Mouse (Mus musculus) lung, postnatal 0 days (tissue): Measurements from ENCODE around the gene Larp1. TPM values are rescaled to one million over a fixed set of nuclear protein-coding genes. Genes with fewer than 3 reads are reported as not detected.

ENCODE experiments used
- ATAC-seq: fragments of 200-750 bp; cut with Nextera tagmentation; 2 replicates; pipeline ENCODE4 v1.8.0; 2017; ENCODE audit warnings: moderate library complexity
- DNase-seq: peaks from one replicate; pipeline ENCODE4 v3.0.0-alpha.2; 2016; ENCODE audit warnings: low spot score
- H3K27ac ChIP-seq: fragments of 300-500 bp; sonication (generic); 2 replicates; pipeline ENCODE4 v1.5.1; 2014; ENCODE audit warnings: antibody characterized with exemption, mild to moderate bottlenecking, low read length, mixed read lengths
- H3K27me3 ChIP-seq: fragments of 300-500 bp; sonication (generic); replicated peaks from 2 replicates; pipeline ENCODE4 v1.6.1; 2014; ENCODE audit warnings: low read length, mixed read lengths; ENCODE audit not compliant: insufficient read depth
- H3K36me3 ChIP-seq: fragments of 300-500 bp; sonication (generic); 2 replicates; pipeline ENCODE4 v1.6.1; 2014; ENCODE audit warnings: low read length, mixed read lengths; ENCODE audit not compliant: insufficient read depth
- H3K4me1 ChIP-seq: fragments of 300-500 bp; sonication (generic); 2 replicates; pipeline ENCODE4 v1.6.1; 2014; ENCODE audit warnings: antibody characterized with exemption, low read depth, low read length, mixed read lengths; ENCODE audit not compliant: insufficient read depth
- H3K4me2 ChIP-seq: fragments of 300-500 bp; sonication (generic); replicated peaks from 2 replicates; pipeline ENCODE4 v1.6.1; 2014; ENCODE audit warnings: low read depth, mild to moderate bottlenecking, low read length, moderate library complexity, mixed read lengths
- H3K4me3 ChIP-seq: fragments of 300-500 bp; sonication (generic); 2 replicates; pipeline ENCODE4 v1.5.1; 2014; ENCODE audit warnings: low read depth, low read length
- H3K9ac ChIP-seq: fragments of 300-500 bp; sonication (generic); replicated peaks from 2 replicates; pipeline ENCODE4 v1.6.1; 2014; ENCODE audit warnings: low read depth, mild to moderate bottlenecking
- H3K9me3 ChIP-seq: fragments of 300-500 bp; sonication (generic); 2 replicates; pipeline ENCODE4 v1.6.1; 2016; ENCODE audit warnings: low read length, mixed read lengths
- CTCF ChIP-seq: IDR thresholded peaks from 2 replicates; pipeline ENCODE4 v1.5.1; 2016; ENCODE audit warnings: antibody characterized with exemption, mild to moderate bottlenecking
- EP300 ChIP-seq: IDR thresholded peaks from 2 replicates; pipeline ENCODE4 v1.6.1; 2016; ENCODE audit warnings: antibody characterized with exemption, mild to moderate bottlenecking, control low read depth
- WGBS: fragments of 180-500 bp; shearing (Covaris S2); extraction: QIAGEN DNeasy Blood & Tissue Kit; methylation state at CpG from one replicate; pipeline ENCODE4 v1.1.7; 2014; 5-methylcytosine and 5-hydroxymethylcytosine counted together
- polyA plus RNA-seq: library from polyadenylated mRNA; unstranded; fragments of >200 nt; fragmentation: Nextera tagmentation; extraction: Ambion mirVana; gene quantifications from 2 replicates; pipeline ENCODE4 v1.2.1, GENCODE M21; 2015

Gene Larp1
- polyA plus RNA-seq, 1 experiment from 2014 or later = 10.3 TPM

DNA sequence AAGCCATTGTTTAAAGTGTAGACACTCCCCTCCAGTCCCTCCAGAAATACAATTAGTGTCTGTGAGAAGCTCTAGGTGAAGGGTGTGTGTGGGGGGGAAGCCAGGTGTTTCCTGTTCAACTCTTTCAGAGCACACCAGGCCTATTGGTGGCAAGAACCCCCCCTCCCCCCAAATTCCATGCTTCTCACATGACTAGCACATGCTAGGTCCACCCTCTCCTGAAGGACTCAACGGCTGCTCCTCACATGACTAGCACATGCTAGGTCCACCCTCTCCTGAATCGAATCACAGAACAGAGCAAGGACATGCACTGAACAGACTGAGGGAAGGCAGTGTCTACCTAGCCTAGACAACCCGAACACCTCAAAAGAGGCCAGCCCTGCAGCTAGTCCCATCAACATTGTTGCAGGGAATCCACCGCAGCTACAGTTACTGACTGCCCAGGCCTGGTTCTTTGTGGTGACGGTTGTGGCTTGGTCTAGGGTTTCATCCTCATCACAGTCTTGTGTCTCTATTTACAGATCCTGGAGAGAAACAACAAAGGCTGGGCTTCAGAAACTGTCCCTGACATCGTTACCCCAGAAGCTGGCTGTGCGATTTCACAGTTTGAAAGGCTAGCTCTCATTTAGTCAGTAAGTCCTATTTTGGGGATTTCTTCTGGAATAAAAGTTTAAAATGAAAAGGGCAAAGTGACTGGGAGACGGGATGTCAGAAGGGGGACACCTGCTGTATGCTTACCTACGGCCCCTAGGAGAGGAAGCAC is 93.9 kb downstream of the Larp1 start:
- Histone ChIP-seq H3K27me3 (no peaks in the 10 kb centered on the region), H3K9ac (no peak overlapping the region), H3K4me2 (no peak overlapping the region), H3K36me3 (no peaks in the 10 kb centered on the region), H3K4me3 (no peak overlapping the region), H3K27ac (no peak overlapping the region), H3K4me1 (peaks cover 3% of the 10 kb centered on the region; the same call in 1 of the 2 replicates), H3K9me3 (no peaks in the 10 kb centered on the region)
- no peak for TF ChIP-seq EP300
- TF ChIP-seq CTCF = no peak
- WGBS = 84% methylated on average over 9 of the region's 9 CpGs
- DNase-seq = no peak
- ATAC-seq = no peak

DNA sequence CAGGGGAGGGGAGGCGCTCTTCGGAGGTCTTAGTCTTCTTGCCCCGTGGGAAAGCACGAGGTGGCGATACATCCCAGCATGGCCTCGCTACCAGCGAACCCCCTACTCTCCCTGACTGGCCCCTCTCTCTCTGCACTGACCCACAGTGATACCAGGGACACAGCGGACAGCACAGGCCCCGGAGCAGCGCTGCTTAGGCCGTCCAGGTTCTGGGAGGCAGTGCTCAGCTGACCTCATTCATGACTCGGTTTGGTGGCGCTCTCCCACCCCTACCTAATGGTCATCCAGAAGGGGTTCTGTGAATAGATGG is 94.4 kb downstream of the Larp1 start:
- H3K4me1 ChIP-seq = peaks cover 3% of the 10 kb centered on the region; the same call in 1 of the 2 replicates
- 0 out of 2 replicates have a peak overlapping the region, but pooled peaks have one; percentile 85 for H3K4me3 ChIP-seq
- 68% methylated on average over 13 of the region's 13 CpGs for WGBS
- no peaks in the 10 kb centered on the region for H3K27me3 ChIP-seq
- no peak overlapping the region for H3K9ac ChIP-seq
- peak overlapping the region; percentile 95; the same call in 1 of the 2 replicates for H3K27ac ChIP-seq
- ATAC-seq (peak; percentile 4), DNase-seq (no peak)
- TF ChIP-seq EP300 (no peak), CTCF (0 out of 2 replicates have a peak, but pooled peaks have one; percentile 9)
- H3K36me3 ChIP-seq = no peaks in the 10 kb centered on the region
- H3K4me2 ChIP-seq = peak overlapping the region; percentile 33
- H3K9me3 ChIP-seq = no peaks in the 10 kb centered on the region

- Histone ChIP-seq H3K27ac (peak within 1 kb of the TSS; percentile 95), H3K4me3 (peak within 1 kb of the TSS; percentile 85), H3K27me3 (no peaks in the 10 kb centered on the region), H3K9ac (peak within 1 kb of the TSS; percentile 89), H3K4me2 (peak within 1 kb of the TSS; percentile 69), H3K9me3 (no peaks in the 10 kb centered on the region), H3K36me3 (no peaks in the 10 kb centered on the region), H3K4me1 (peaks cover 3% of the 10 kb centered on the region; the same call in 1 of the 2 replicates)
- TF ChIP-seq CTCF (no peak), EP300 (no peak)
- ATAC-seq (peak; percentile 99), DNase-seq (peak; percentile 99)
- WGBS = under 1% methylated on average over 55 of the region's 55 CpGs
Measured at GRCm38 (mm10) chr11:58103697-58104306, 94.9 kb downstream of the Larp1 start, which contains the start of gene Cnot8. Gene Cnot8, plus strand, starts transcription at chr11:58104153.

- peak overlapping the region; percentile 95 for H3K27ac ChIP-seq
- peak overlapping the region; percentile 89 for H3K9ac ChIP-seq
- no peak for TF ChIP-seq EP300
- no peak for TF ChIP-seq CTCF
- peaks cover 3% of the 10 kb centered on the region; the same call in 1 of the 2 replicates for H3K4me1 ChIP-seq
- ATAC-seq = peak; percentile 30
- no peaks in the 10 kb centered on the region for H3K9me3 ChIP-seq
- H3K27me3 ChIP-seq = no peaks in the 10 kb centered on the region
- no peaks in the 10 kb centered on the region for H3K36me3 ChIP-seq
- peak overlapping the region; percentile 69 for H3K4me2 ChIP-seq
- peak; percentile 66 for DNase-seq
- WGBS = 1% methylated on average over 19 of the region's 24 CpGs
- peak overlapping the region; percentile 85 for H3K4me3 ChIP-seq
Measured at GRCm38 (mm10) chr11:58104351-58104791, 95.5 kb downstream of the Larp1 start.

DNA sequence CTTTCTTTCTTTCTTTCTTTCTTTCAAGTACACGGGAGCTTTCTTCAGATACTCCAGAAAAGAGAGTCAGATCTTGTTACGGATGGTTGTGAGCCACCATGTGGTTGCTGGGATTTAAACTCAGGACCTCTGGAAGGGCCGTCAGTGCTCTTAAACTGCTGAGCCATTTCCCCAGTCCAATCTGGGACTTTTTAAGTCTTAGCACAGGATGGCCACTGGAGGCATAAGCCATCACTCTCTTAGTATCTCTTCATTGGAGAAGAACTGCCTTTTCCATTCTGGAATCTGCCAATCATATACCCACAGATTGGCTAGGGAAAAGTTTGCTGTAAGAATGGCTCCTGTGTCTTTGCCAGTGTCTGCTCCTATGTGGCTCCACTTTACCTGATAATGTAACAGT is 98.1 kb downstream of the Larp1 start:
- WGBS = 51% methylated on average over 3 of the region's 3 CpGs
- Histone ChIP-seq H3K9me3 (no peaks in the 10 kb centered on the region), H3K36me3 (peaks cover 8% of the 10 kb centered on the region; the same call in 1 of the 2 replicates), H3K4me2 (no peak overlapping the region), H3K27me3 (no peaks in the 10 kb centered on the region), H3K4me1 (peaks cover 3% of the 10 kb centered on the region; the same call in 1 of the 2 replicates), H3K4me3 (no peak overlapping the region), H3K27ac (no peak overlapping the region), H3K9ac (no peak overlapping the region)
- TF ChIP-seq EP300 (no peak), CTCF (peak; percentile 25)
- ATAC-seq = no peak
- DNase-seq = no peak

GRCm38 (mm10) chr11:58107664-58108337 is 98.9 kb downstream of the Larp1 start:
- H3K4me2 ChIP-seq = no peak overlapping the region
- peaks cover 8% of the 10 kb centered on the region; the same call in 1 of the 2 replicates for H3K36me3 ChIP-seq
- no peaks in the 10 kb centered on the region for H3K9me3 ChIP-seq
- peaks cover 3% of the 10 kb centered on the region; the same call in 1 of the 2 replicates for H3K4me1 ChIP-seq
- TF ChIP-seq EP300 = no peak
- no peak for TF ChIP-seq CTCF
- H3K27ac ChIP-seq = no peak overlapping the region
- no peak overlapping the region for H3K4me3 ChIP-seq
- ATAC-seq (no peak), DNase-seq (no peak)
- no peaks in the 10 kb centered on the region for H3K27me3 ChIP-seq
- no peak overlapping the region for H3K9ac ChIP-seq
- 74% methylated on average over 4 of the region's 4 CpGs for WGBS

Other genes with a start within 250 kb of the Larp1 start
- 16.7 and 16.8 TPM in 2 replicates for gene Sap30l, start 207.4 kb upstream of the Larp1 start, polyA plus RNA-seq
- gene Hand1, start 176.2 kb upstream of the Larp1 start, polyA plus RNA-seq = not detected in 2 replicates
- 0.14 and 0.17 TPM in 2 replicates for gene Gm12248, start 84.1 kb downstream of the Larp1 start, polyA plus RNA-seq
- gene Cnot8, start 95.1 kb downstream of the Larp1 start, polyA plus RNA-seq = 71.2 and 71.8 TPM in 2 replicates
- 4.3 and 6.2 TPM in 2 replicates for gene Gemin5, start 159.5 kb downstream of the Larp1 start, polyA plus RNA-seq
- 75.1 and 81.7 TPM in 2 replicates for gene Mrpl22, start 162.6 kb downstream of the Larp1 start, polyA plus RNA-seq
- gene Igtp, start 190.5 kb downstream of the Larp1 start, polyA plus RNA-seq = 9.2 and 9.7 TPM in 2 replicates
- gene Irgm2, start 190.6 kb downstream of the Larp1 start, polyA plus RNA-seq = 6.9 TPM in 2 replicates